Mouse (Mus musculus): ENCODE measurements around the gene Rbfox3. TPM values are rescaled to one million over a fixed set of nuclear protein-coding genes. Genes with fewer than 3 reads are reported as not detected.

Gene Rbfox3
- polyA plus RNA-seq, 1 experiment from 2014 or later, result 0.97 TPM

DNA sequence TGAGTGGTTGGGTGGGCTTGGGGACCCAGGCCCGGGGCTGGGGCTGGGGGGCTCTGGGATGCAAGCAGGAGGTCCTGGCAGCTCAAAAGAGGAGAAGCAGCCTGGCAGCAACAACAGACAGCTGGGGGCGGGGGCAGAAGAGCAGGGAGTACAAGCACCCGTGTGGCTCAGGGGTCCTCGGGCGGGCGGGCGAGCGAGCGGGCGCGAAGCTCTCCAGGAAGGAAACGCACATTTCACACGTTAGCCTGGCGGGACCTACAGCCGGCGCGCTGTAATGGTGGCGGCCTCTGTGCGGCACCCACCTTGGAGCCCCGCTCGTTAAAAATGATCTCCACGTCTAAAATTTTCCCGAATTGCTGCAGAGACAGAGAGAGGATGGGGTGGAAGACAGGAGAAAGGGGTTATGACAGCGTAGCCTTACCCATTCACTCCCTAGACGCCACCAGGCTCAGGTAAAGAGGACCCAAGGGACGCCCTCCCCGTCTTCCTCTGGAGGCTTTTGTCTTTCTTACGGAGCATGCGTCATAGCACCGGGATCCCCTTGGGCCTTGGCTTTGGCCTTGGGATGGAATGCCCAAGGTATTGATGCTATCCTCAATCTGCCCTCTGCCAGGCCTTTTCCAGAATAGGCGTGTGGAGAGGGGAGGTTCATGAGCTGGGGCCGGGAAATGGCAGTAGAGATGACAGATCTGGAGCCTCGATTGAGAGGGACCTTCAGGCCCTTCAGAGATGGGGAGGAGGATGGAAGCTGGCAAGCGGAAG is 407.8 kb downstream of the Rbfox3 start:
- Histone ChIP-seq H3K4me1 (ENCODE audit: insufficient read depth, low read depth, low read length) (no peaks in the 10 kb centered on the region), H3K4me2 (replicated peaks; ENCODE audit: low read depth, low read length) (no peak overlapping the region), H3K9me3 (ENCODE audit: low read length) (no peaks in the 10 kb centered on the region), H3K9ac (replicated peaks; ENCODE audit: low read depth) (no peak overlapping the region), H3K4me3 (ENCODE audit: low read depth, low read length) (no peak overlapping the region), H3K27ac (ENCODE audit: low read length) (no peak overlapping the region), H3K36me3 (ENCODE audit: insufficient read depth, low read length) (no peaks in the 10 kb centered on the region), H3K27me3 (replicated peaks; ENCODE audit: insufficient read depth, low read length) (peaks cover 5% of the 10 kb centered on the region; the same call in 1 of the 2 replicates)
- TF ChIP-seq CTCF (IDR thresholded peaks at IDR 0.05), result no peak
- TF ChIP-seq EP300 (IDR thresholded peaks at IDR 0.05), result no peak
- 23% methylated on average over 33 of the region's 34 CpGs for WGBS
- ATAC-seq, result no peak
- no peak for DNase-seq (ENCODE audit: low spot score)

DNA sequence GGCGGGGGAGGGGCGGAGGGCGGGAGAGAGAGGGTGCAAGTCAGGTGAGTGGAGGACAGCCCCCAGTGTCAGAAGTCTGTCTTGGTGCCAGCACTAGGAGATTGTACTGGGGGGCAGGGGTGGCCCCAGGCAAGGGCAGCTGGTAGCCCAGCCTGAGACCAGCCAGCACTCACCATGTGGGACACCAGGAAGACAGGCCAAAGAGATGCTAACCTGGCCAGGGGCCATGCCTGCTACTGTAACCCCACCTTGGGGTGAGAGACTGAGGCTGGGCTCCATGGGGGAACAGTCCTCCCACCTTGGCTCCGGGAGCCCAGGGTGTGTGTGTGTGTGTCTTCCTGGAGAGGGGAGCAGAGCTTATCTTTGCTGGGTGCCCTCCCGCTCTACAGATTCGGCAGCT is 408.4 kb downstream of the Rbfox3 start:
- no peaks in the 10 kb centered on the region for H3K36me3 ChIP-seq (ENCODE audit: insufficient read depth, low read length)
- DNase-seq (ENCODE audit: low spot score) (no peak), ATAC-seq (no peak)
- no peaks in the 10 kb centered on the region for H3K9me3 ChIP-seq (ENCODE audit: low read length)
- H3K4me1 ChIP-seq (ENCODE audit: insufficient read depth, low read depth, low read length), result no peaks in the 10 kb centered on the region
- H3K27me3 ChIP-seq (replicated peaks; ENCODE audit: insufficient read depth, low read length), result peaks cover 5% of the 10 kb centered on the region; the same call in 1 of the 2 replicates
- no peak overlapping the region for H3K27ac ChIP-seq (ENCODE audit: low read length)
- no peak for TF ChIP-seq EP300 (IDR thresholded peaks at IDR 0.05)
- no peak for TF ChIP-seq CTCF (IDR thresholded peaks at IDR 0.05)
- H3K4me2 ChIP-seq (replicated peaks; ENCODE audit: low read depth, low read length), result no peak overlapping the region
- no peak overlapping the region for H3K9ac ChIP-seq (replicated peaks; ENCODE audit: low read depth)
- WGBS, result 26% methylated on average over 6 of the region's 6 CpGs
- H3K4me3 ChIP-seq (ENCODE audit: low read depth, low read length), result no peak overlapping the region

DNA sequence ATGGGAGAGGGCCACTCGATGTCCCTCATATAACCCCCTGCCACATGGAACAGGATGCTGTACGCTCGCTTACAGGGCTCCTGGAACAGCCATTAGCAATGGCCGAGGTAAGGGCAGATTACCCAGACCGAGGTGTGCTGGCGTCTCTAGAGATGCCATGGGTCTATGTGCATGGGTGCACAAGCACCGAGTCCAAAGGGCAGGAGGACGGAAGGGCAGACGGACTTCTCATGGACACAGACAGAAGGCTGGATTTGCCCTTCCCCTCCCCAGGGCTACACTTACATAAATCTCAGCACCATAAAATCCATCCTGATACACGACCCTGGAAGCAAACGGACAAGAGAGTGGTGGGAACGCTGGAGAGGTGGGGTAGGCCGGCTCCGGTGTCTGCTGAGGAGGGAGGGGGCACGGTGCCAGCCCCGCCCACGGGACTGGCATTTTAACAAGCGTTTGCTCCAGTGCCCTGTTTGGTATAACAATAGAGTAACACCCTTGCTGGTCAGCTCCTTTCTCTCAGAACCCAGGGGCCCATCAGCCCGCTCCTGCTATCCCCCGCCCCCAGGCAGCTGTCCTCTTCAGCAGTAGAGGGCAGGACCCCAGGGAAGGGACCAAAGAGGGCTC is 415.2 kb downstream of the Rbfox3 start:
- H3K4me3 ChIP-seq (ENCODE audit: low read depth, low read length), result no peak overlapping the region
- DNase-seq (ENCODE audit: low spot score), result no peak
- H3K4me2 ChIP-seq (replicated peaks; ENCODE audit: low read depth, low read length), result no peak overlapping the region
- no peaks in the 10 kb centered on the region for H3K27me3 ChIP-seq (replicated peaks; ENCODE audit: insufficient read depth, low read length)
- H3K36me3 ChIP-seq (ENCODE audit: insufficient read depth, low read length), result no peaks in the 10 kb centered on the region
- no peaks in the 10 kb centered on the region for H3K9me3 ChIP-seq (ENCODE audit: low read length)
- no peak for ATAC-seq
- H3K9ac ChIP-seq (replicated peaks; ENCODE audit: low read depth), result no peak overlapping the region
- no peak overlapping the region for H3K27ac ChIP-seq (ENCODE audit: low read length)
- TF ChIP-seq EP300 (IDR thresholded peaks at IDR 0.05) (no peak), CTCF (IDR thresholded peaks at IDR 0.05) (no peak)
- H3K4me1 ChIP-seq (ENCODE audit: insufficient read depth, low read depth, low read length), result no peaks in the 10 kb centered on the region
- 65% methylated on average over 20 of the region's 20 CpGs for WGBS

DNA sequence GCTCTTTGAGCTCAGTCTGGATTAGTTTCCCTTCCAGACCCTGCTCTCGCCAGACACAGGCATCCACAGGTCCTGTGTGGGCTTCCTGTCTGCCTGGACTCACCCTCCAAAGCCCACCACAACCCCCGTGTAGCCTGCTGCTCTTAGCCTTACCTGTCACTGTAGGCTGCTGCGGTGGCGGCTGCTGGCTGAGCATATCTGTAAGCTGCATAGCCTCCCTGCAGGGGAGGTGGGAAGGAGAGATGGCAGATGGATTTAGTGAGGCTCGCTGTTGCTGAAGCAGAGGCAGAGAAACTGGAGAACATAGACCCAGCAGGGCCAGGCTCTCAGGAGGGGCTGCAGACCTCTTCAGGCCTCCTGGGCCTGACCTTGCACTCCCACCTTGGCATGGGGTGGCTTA is 416.3 kb downstream of the Rbfox3 start:
- no peaks in the 10 kb centered on the region for H3K27me3 ChIP-seq (replicated peaks; ENCODE audit: insufficient read depth, low read length)
- DNase-seq (ENCODE audit: low spot score) (no peak), ATAC-seq (no peak)
- TF ChIP-seq EP300 (IDR thresholded peaks at IDR 0.05) (no peak), CTCF (IDR thresholded peaks at IDR 0.05) (no peak)
- no peaks in the 10 kb centered on the region for H3K4me1 ChIP-seq (ENCODE audit: insufficient read depth, low read depth, low read length)
- H3K4me3 ChIP-seq (ENCODE audit: low read depth, low read length), result no peak overlapping the region
- 38% methylated on average over 5 of the region's 5 CpGs for WGBS
- no peaks in the 10 kb centered on the region for H3K36me3 ChIP-seq (ENCODE audit: insufficient read depth, low read length)
- no peak overlapping the region for H3K4me2 ChIP-seq (replicated peaks; ENCODE audit: low read depth, low read length)
- no peak overlapping the region for H3K27ac ChIP-seq (ENCODE audit: low read length)
- no peak overlapping the region for H3K9ac ChIP-seq (replicated peaks; ENCODE audit: low read depth)
- no peaks in the 10 kb centered on the region for H3K9me3 ChIP-seq (ENCODE audit: low read length)

DNA sequence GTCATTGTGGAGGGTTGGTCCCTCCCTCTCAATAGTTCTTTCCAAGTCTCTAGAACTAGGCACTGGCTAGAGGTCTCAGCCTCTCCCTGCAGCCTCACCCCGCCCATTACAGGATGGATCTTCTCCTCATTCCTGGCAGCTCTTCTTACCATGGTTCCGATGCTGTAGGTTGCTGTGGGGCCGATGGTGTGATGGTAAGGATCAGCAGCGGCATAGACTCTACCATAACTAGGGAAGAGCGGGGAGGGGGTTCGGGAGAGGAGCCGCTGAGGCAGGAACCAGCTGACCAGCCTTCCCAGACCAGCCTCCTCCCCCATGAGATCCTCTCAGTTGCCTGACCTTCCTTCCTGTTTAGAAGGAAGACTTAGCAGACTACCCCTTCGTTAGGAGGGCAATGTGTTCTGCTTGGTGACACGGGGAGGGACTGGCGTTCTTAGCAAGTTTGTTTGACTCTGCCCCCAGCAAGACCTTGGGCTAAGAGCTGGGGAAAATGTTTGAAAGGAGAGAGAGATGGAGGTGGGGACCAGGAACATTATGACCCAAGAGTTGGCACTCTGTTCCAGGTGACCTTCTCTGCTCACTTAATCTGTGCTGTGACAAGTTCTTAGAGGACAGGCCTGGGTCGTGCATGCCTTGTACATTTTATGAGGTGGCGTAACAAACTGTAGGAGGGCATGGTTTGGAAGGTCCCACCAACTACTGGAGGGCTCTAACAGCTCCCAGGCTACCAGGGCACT is 417.2 kb downstream of the Rbfox3 start:
- no peaks in the 10 kb centered on the region for H3K4me1 ChIP-seq (ENCODE audit: insufficient read depth, low read depth, low read length)
- H3K27me3 ChIP-seq (replicated peaks; ENCODE audit: insufficient read depth, low read length), result no peaks in the 10 kb centered on the region
- H3K9ac ChIP-seq (replicated peaks; ENCODE audit: low read depth), result no peak overlapping the region
- H3K4me3 ChIP-seq (ENCODE audit: low read depth, low read length), result no peak overlapping the region
- no peak overlapping the region for H3K4me2 ChIP-seq (replicated peaks; ENCODE audit: low read depth, low read length)
- H3K27ac ChIP-seq (ENCODE audit: low read length), result peak overlapping the region; percentile 43; the same call in 1 of the 2 replicates
- DNase-seq (ENCODE audit: low spot score), result no peak
- 61% methylated on average over 12 of the region's 12 CpGs for WGBS
- no peaks in the 10 kb centered on the region for H3K36me3 ChIP-seq (ENCODE audit: insufficient read depth, low read length)
- peak; percentile 67 for ATAC-seq
- TF ChIP-seq CTCF (IDR thresholded peaks at IDR 0.05), result no peak
- no peak for TF ChIP-seq EP300 (IDR thresholded peaks at IDR 0.05)
- no peaks in the 10 kb centered on the region for H3K9me3 ChIP-seq (ENCODE audit: low read length)

DNA sequence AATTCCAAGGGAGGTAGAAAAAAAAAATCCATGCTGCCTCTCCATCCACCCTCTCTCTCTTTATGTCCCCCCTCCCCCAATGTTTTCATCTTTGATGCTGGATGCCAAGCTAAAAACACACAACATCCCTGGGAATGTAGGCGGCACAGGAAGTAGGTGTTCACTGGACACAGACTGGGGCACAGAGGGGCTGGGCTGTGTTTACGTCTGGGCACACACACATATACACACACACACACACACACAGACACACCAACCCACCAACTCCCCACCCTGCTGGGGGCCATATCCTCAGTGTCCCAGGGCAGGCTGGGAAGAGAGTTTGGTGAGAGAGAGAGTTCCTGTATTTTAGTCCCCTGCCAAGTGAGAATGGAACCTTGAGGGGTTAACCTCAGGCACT is 417.9 kb downstream of the Rbfox3 start:
- DNase-seq (ENCODE audit: low spot score) (no peak), ATAC-seq (peak; percentile 83)
- Histone ChIP-seq H3K9me3 (ENCODE audit: low read length) (no peaks in the 10 kb centered on the region), H3K4me2 (replicated peaks; ENCODE audit: low read depth, low read length) (no peak overlapping the region), H3K27ac (ENCODE audit: low read length) (peak overlapping the region; percentile 43; the same call in 1 of the 2 replicates), H3K9ac (replicated peaks; ENCODE audit: low read depth) (no peak overlapping the region), H3K4me3 (ENCODE audit: low read depth, low read length) (no peak overlapping the region), H3K4me1 (ENCODE audit: insufficient read depth, low read depth, low read length) (no peaks in the 10 kb centered on the region), H3K36me3 (ENCODE audit: insufficient read depth, low read length) (no peaks in the 10 kb centered on the region), H3K27me3 (replicated peaks; ENCODE audit: insufficient read depth, low read length) (no peaks in the 10 kb centered on the region)
- WGBS, result 50% methylated on average over 2 of the region's 2 CpGs
- no peak for TF ChIP-seq CTCF (IDR thresholded peaks at IDR 0.05)
- peak; percentile 83 for TF ChIP-seq EP300 (IDR thresholded peaks at IDR 0.05)

Measured in lung, postnatal 0 days (tissue).